Mouse (Mus musculus) cerebellum, adult 2 months (tissue): ENCODE measurements around the gene Fam129b. TPM values are rescaled to one million over a fixed set of nuclear protein-coding genes. Genes with fewer than 3 reads are reported as not detected.

ENCODE experiments used
- DNase-seq, 2 experiments: peaks; one replicate each; pipeline ENCODE4 v3.0.0; 2021
- H3K27ac ChIP-seq: fragments of 200-500 bp; 2 replicates; pipeline ENCODE4 v1.5.1; 2012; ENCODE audit warnings: low read length, control low read depth, inconsistent platforms; ENCODE audit not compliant: insufficient read depth
- H3K27me3 ChIP-seq: fragments of 200-500 bp; 2 replicates; pipeline ENCODE4 v1.6.1; 2012; ENCODE audit warnings: inconsistent platforms, mild to moderate bottlenecking, low read length, moderate library complexity; ENCODE audit not compliant: control insufficient read depth, insufficient read depth
- H3K4me1 ChIP-seq: fragments of 200-500 bp; 2 replicates; pipeline ENCODE4 v1.6.1; 2011; ENCODE audit warnings: low read length; ENCODE audit not compliant: control insufficient read depth, insufficient read depth
- H3K4me3 ChIP-seq: fragments of 200-500 bp; replicated peaks from 2 replicates; pipeline ENCODE3; 2011; ENCODE audit warnings: mild to moderate bottlenecking, low read depth, low read length, control low read depth; ENCODE audit not compliant: insufficient read depth
- CTCF ChIP-seq: fragments of 200-500 bp; IDR thresholded peaks from 2 replicates; pipeline ENCODE4 v1.5.1; 2011; ENCODE audit warnings: low read depth, mild to moderate bottlenecking, control low read depth, low read length, moderate library complexity, borderline replicate concordance; ENCODE audit not compliant: insufficient read depth
- POLR2A ChIP-seq: fragments of 200-500 bp; IDR thresholded peaks from 2 replicates; pipeline ENCODE4 v1.6.1; 2011; ENCODE audit warnings: low read length, control low read depth, borderline replicate concordance; ENCODE audit not compliant: insufficient read depth
- WGBS: fragments of 180-500 bp; shearing (Covaris S2); methylation state at CpG from one replicate; pipeline ENCODE4 v1.1.7; 2018; 5-methylcytosine and 5-hydroxymethylcytosine counted together
- polyA plus RNA-seq: library from polyadenylated mRNA; depleted of rRNA; stranded (reverse); fragments of >200 nt; gene quantifications from 2 replicates; pipeline ENCODE4 v1.2.3, GENCODE M21; 2012

Gene Fam129b
- polyA plus RNA-seq, 1 experiment, result 24.5 TPM

DNA sequence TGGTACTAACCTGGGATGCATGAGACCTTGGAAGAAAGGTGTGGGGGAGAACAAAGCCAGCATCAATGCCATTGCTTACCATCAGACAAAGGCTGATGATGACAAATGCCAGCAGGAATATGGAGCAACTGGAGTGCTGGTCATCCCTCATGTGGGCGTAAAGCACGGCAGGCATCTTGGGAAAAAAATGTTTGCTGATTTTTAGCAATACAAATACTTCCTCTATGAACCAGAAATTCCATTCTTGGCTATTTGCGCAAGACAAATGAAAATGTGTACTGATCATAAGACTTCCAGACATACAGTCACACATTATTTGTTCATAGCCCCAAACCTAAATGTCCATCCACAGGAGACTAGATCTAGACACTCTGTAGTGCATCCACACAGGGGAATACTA, 12.6 kb upstream of the Fam129b start:
- no peaks in the 10 kb centered on the region for H3K4me1 ChIP-seq
- H3K27ac ChIP-seq, result no peak overlapping the region
- no peak overlapping the region for H3K4me3 ChIP-seq
- no peaks in the 10 kb centered on the region for H3K27me3 ChIP-seq
- no peak for DNase-seq
- no peak for TF ChIP-seq POLR2A
- TF ChIP-seq CTCF, result no peak
- 96% methylated on average over 3 of the region's 3 CpGs for WGBS

DNA sequence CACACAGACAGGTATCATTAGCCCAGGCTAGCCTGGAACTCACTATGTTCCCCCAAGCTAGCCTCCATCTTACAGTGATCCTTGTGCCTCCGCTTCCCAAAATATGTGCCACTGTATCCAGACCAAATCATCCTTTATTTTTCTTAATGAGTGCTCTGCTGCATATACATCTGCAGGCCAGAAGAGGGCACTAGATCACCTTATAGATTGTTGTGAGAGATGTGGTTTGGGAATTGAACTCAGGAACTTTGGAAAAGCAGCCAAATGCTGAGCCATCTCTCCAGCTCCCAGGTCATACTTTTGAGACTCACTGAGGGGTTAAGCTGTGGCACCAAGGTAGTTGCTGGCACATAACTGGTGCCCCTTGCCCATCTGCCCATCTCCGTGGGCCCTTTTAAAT, 11.2 kb upstream of the Fam129b start:
- no peaks in the 10 kb centered on the region for H3K4me1 ChIP-seq
- H3K4me3 ChIP-seq, result no peak overlapping the region
- DNase-seq, result no peak
- H3K27ac ChIP-seq, result no peak overlapping the region
- H3K27me3 ChIP-seq, result no peaks in the 10 kb centered on the region
- WGBS, result 57% methylated on average over 2 of the region's 2 CpGs
- TF ChIP-seq CTCF (peak; percentile 38; the same call in 1 of the 2 replicates), POLR2A (no peak)

DNA sequence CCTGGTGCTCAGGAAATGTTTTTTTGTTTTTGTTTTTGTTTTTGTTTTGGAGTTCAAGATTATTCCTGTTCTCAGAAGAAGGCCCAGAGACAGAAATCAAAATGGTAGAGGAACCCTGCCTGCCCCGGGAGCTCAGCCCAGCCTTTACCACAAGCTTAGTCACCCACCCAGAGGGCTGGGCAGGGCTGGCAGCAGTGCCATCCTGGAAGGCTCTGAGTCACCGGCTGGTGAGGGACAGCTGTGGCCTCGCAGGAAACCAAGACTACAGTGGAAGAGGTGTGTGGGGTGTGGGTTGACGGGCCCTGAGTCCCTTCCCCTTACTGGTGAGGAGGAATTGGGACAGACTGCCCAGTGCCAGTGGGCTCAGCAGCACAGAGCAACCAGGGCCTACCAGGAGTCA, 8.6 kb upstream of the Fam129b start:
- H3K27ac ChIP-seq, result no peak overlapping the region
- H3K4me3 ChIP-seq, result no peak overlapping the region
- no peaks in the 10 kb centered on the region; the same call in 1 of the 2 replicates for H3K4me1 ChIP-seq
- H3K27me3 ChIP-seq, result no peaks in the 10 kb centered on the region
- 28% methylated on average over 4 of the region's 4 CpGs for WGBS
- no peak for TF ChIP-seq CTCF
- DNase-seq, result no peak

DNA sequence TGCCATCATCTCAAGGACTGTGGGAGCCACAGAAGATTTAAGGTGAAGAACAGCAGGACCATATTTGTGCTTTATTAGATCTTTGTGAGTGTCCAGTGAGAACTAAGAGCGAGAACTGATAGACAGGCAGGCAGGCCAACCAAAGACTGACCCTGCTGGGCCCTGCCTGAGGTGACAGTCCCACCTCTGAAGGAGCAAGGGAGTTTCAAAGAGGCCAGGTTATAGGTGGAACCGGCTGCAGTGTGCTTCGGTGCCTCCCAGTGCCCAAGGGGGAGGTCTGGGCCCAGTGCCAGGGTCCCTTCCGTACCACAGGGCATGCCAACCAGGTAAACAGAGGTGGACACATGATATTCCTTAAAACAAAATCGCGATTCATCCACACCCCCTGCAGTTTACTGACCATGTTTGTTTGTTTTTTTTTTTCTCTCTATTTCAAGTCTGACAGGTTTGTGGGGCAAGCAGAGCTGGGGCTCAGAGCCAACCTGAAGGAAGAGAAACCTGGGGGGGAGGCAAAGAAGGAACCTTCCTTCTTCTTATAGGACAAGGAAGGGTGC, 6.1 kb upstream of the Fam129b start:
- TF ChIP-seq CTCF (no peak), POLR2A (no peak)
- H3K4me3 ChIP-seq, result no peak overlapping the region
- WGBS, result 43% methylated on average over 6 of the region's 6 CpGs

DNA sequence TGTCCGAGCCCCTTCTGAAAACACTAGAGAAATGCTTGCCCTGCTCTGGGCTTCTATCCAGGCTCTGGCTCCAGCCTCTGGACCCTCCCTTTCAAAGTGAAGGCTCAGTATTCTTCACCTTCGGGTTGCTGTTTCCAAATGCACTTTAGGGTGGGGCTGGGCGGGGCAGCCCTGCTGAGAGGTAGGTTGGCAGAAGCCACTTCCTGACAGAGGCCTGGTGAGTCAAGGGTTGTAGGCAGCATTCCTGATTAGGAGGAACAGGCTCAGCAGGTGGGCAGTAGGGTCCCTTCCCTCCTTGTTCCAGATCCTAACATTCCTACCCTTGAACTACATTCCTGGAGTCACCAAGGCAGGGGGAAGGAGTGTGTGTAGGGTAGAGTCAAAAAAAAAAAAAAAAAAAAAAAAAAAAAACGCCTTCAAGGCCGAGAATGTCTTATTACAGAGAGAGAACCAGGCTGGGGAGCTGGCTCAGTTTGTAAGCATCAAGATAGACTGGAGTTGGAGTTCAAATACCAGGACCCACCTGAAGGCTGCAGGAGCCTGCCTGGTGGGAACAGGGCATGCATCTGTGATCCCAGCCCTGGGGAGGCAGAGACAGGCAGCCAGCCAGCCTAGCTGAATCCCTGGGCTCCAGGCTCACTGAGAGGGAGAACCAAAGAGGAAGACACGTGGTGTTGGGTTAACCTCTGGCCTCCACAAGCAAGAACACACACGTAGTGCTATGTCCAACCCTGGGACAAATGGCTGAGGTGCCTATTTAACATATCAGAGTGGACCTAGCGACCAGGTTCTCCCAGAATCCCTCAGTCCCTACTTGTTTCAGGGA, 5.4 kb upstream of the Fam129b start:
- DNase-seq, result no peak
- Histone ChIP-seq H3K4me1 (peaks cover under 1% of the 10 kb centered on the region; the same call in 1 of the 2 replicates), H3K27ac (no peak overlapping the region), H3K4me3 (no peak overlapping the region), H3K27me3 (no peaks in the 10 kb centered on the region)
- WGBS, result 65% methylated on average over 8 of the region's 8 CpGs
- TF ChIP-seq POLR2A (no peak), CTCF (no peak)

More for the DNA sequence above, 6.1 kb upstream of the Fam129b start:
- Histone ChIP-seq H3K4me1 (no peaks in the 10 kb centered on the region; the same call in 1 of the 2 replicates), H3K27ac (no peak overlapping the region), H3K27me3 (no peaks in the 10 kb centered on the region)
- DNase-seq, result no peak

DNA sequence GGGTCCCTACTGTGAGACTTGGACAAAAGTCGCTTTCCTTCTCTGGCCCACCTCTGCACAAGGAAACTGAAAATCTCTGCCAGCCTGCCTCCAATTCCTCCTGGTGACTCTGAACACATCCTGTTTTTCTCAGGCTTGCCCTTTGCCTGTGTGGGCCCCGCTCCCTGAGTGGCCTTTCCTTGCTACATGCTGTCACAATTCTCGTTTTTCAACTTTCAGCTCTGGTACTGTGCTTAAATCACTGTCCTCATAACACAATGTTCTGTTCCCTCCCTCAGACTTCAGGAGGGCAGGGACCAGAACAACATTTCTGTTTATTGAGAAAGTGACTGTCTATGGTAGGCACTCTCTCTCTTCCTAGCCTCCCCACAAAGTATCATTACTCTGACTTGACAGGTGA, 1.8 kb upstream of the Fam129b start:
- DNase-seq, result no peak
- H3K4me1 ChIP-seq, result peaks cover 12% of the 10 kb centered on the region
- TF ChIP-seq CTCF (no peak), POLR2A (no peak)
- H3K4me3 ChIP-seq, result no peak overlapping the region
- 87% methylated on average over 3 of the region's 3 CpGs for WGBS
- no peaks in the 10 kb centered on the region for H3K27me3 ChIP-seq
- H3K27ac ChIP-seq, result no peak overlapping the region

DNA sequence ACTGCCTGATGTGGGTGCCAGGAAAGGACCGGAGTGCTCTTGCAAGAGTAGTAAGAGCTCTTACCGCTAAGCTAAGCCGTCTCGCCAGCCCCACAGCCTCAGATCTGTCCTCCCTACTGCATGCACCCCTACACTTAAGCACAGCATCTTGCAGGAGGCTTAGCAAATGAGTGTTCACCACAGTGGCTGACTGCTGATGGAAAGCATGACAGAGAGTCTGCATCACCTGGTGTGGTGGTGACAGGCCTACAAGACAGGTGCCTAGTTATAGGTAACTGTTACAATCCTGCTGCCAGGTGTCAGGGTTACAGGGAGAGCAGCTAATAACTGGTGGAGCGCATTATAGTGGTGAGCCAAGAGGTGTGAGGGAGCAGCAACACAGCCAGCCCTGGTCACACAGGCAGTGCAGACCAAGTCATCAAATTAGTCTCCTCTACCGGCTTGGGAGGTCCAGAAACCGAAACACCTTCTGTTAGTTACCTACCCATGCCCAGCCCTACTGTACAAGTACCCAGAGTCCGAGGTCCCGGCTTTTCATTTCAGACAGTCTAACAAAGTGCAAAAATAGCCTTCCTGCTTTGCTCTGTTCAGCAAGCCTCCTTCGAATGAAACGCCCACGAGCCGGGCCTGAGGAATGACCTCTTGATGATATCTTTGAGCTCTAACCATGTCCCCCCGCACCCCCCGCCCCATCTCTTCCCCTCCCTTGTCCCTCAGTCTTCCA, 801 bp upstream of the Fam129b start:
- no peak overlapping the region for H3K4me3 ChIP-seq
- TF ChIP-seq POLR2A, result no peak
- TF ChIP-seq CTCF, result no peak
- whole genome bisulfite sequencing, result 47% methylated on average over 15 of the region's 15 CpGs
- DNase-seq, result no peak
- H3K27me3 ChIP-seq, result no peaks in the 10 kb centered on the region
- peaks cover 12% of the 10 kb centered on the region for H3K4me1 ChIP-seq
- no peak overlapping the region for H3K27ac ChIP-seq
